Mouse (Mus musculus): ENCODE measurements around the gene Prl7c1. TPM values are rescaled to one million over a fixed set of nuclear protein-coding genes. Genes with fewer than 3 reads are reported as not detected.
"Not testable (repeated sequence)": the region's sequence is repeated elsewhere in the genome, so short reads cannot be mapped to it uniquely, and the experiment has no call there.

Gene Prl7c1
- not detected in 2 replicates for polyA plus RNA-seq (2014; fragmentation: Nextera tagmentation; extraction: Ambion mirVana)

GRCm38 (mm10) chr13:27780704-27781103 is at the start of gene Prl7c1:
Gene Prl7c1, minus strand, starts transcription at chr13:27780804.
- not testable (repeated sequence) for H3K36me3 ChIP-seq (ENCODE audit: control insufficient read depth, insufficient read depth, low read length); ATAC-seq (ENCODE audit: low FRiP score, low TSS enrichment); H3K27ac ChIP-seq (ENCODE audit: low read depth, low read length); H3K4me3 ChIP-seq (ENCODE audit: low read length); H3K9ac ChIP-seq (ENCODE audit: low read depth, low read length); H3K4me2 ChIP-seq (replicated peaks; ENCODE audit: low read depth, low read length); H3K9me3 ChIP-seq (ENCODE audit: control insufficient read depth, low read length); H3K27me3 ChIP-seq (ENCODE audit: control insufficient read depth, insufficient read depth, low read length); H3K4me1 ChIP-seq (ENCODE audit: control insufficient read depth, insufficient read depth, low read length)
- 89% methylated on average over 2 of the region's 3 CpGs for WGBS

- no peak for ATAC-seq (ENCODE audit: low FRiP score, low TSS enrichment)
Measured at GRCm38 (mm10) chr13:27802765-27803164, 22.2 kb upstream of the Prl7c1 start.

GRCm38 (mm10) chr13:27801354-27801753 is 20.8 kb upstream of the Prl7c1 start, which contains the start of gene Prl2a1:
Gene Prl2a1, plus strand, starts transcription at chr13:27801654.
- Histone ChIP-seq H3K27me3 (ENCODE audit: control insufficient read depth, insufficient read depth, low read length) (no peaks in the 10 kb centered on the region), H3K27ac (ENCODE audit: low read depth, low read length) (no peak within 1 kb of the TSS), H3K9ac (ENCODE audit: low read depth, low read length) (no peak within 1 kb of the TSS), H3K4me2 (replicated peaks; ENCODE audit: low read depth, low read length) (no peak within 1 kb of the TSS), H3K36me3 (ENCODE audit: control insufficient read depth, insufficient read depth, low read length) (no peaks in the 10 kb centered on the region), H3K9me3 (ENCODE audit: control insufficient read depth, low read length) (no peaks in the 10 kb centered on the region), H3K4me1 (ENCODE audit: control insufficient read depth, insufficient read depth, low read length) (no peaks in the 10 kb centered on the region), H3K4me3 (ENCODE audit: low read length) (no peak within 1 kb of the TSS)
- no peak for ATAC-seq (ENCODE audit: low FRiP score, low TSS enrichment)
- WGBS = 89% methylated on average over 1 of the region's 1 CpGs

More at GRCm38 (mm10) chr13:27802765-27803164, 22.2 kb upstream of the Prl7c1 start:
- H3K4me3 ChIP-seq (ENCODE audit: low read length) = no peak overlapping the region
- H3K4me1 ChIP-seq (ENCODE audit: control insufficient read depth, insufficient read depth, low read length) = no peaks in the 10 kb centered on the region
- no peaks in the 10 kb centered on the region for H3K27me3 ChIP-seq (ENCODE audit: control insufficient read depth, insufficient read depth, low read length)
- H3K4me2 ChIP-seq (replicated peaks; ENCODE audit: low read depth, low read length) = no peak overlapping the region
- no peaks in the 10 kb centered on the region for H3K36me3 ChIP-seq (ENCODE audit: control insufficient read depth, insufficient read depth, low read length)
- no peak overlapping the region for H3K9ac ChIP-seq (ENCODE audit: low read depth, low read length)
- H3K9me3 ChIP-seq (ENCODE audit: control insufficient read depth, low read length) = no peaks in the 10 kb centered on the region
- no peak overlapping the region for H3K27ac ChIP-seq (ENCODE audit: low read depth, low read length)
- WGBS = 54% methylated on average over 1 of the region's 1 CpGs

- no peak overlapping the region for H3K4me3 ChIP-seq (ENCODE audit: low read length)
- no peak overlapping the region for H3K4me2 ChIP-seq (replicated peaks; ENCODE audit: low read depth, low read length)
- H3K27ac ChIP-seq (ENCODE audit: low read depth, low read length) = no peak overlapping the region
- no peaks in the 10 kb centered on the region for H3K9me3 ChIP-seq (ENCODE audit: control insufficient read depth, low read length)
- no peaks in the 10 kb centered on the region for H3K4me1 ChIP-seq (ENCODE audit: control insufficient read depth, insufficient read depth, low read length)
- H3K9ac ChIP-seq (ENCODE audit: low read depth, low read length) = no peak overlapping the region
- WGBS = 82% methylated on average over 4 of the region's 4 CpGs
- no peaks in the 10 kb centered on the region for H3K27me3 ChIP-seq (ENCODE audit: control insufficient read depth, insufficient read depth, low read length)
- no peak for ATAC-seq (ENCODE audit: low FRiP score, low TSS enrichment)
- H3K36me3 ChIP-seq (ENCODE audit: control insufficient read depth, insufficient read depth, low read length) = no peaks in the 10 kb centered on the region
Measured at GRCm38 (mm10) chr13:27799303-27799702, 18.7 kb upstream of the Prl7c1 start.

- no peaks in the 10 kb centered on the region for H3K27me3 ChIP-seq (ENCODE audit: control insufficient read depth, insufficient read depth, low read length)
- no peaks in the 10 kb centered on the region for H3K9me3 ChIP-seq (ENCODE audit: control insufficient read depth, low read length)
- no peak overlapping the region for H3K4me2 ChIP-seq (replicated peaks; ENCODE audit: low read depth, low read length)
- no peaks in the 10 kb centered on the region for H3K4me1 ChIP-seq (ENCODE audit: control insufficient read depth, insufficient read depth, low read length)
- no peak overlapping the region for H3K9ac ChIP-seq (ENCODE audit: low read depth, low read length)
- 89% methylated on average over 10 of the region's 10 CpGs for WGBS
- ATAC-seq (ENCODE audit: low FRiP score, low TSS enrichment) = no peak
- H3K27ac ChIP-seq (ENCODE audit: low read depth, low read length) = no peak overlapping the region
- H3K36me3 ChIP-seq (ENCODE audit: control insufficient read depth, insufficient read depth, low read length) = no peaks in the 10 kb centered on the region
- H3K4me3 ChIP-seq (ENCODE audit: low read length) = no peak overlapping the region
Measured at GRCm38 (mm10) chr13:27734512-27735186, 46.0 kb downstream of the Prl7c1 start.

- H3K4me2 ChIP-seq (replicated peaks; ENCODE audit: low read depth, low read length); H3K9ac ChIP-seq (ENCODE audit: low read depth, low read length); H3K4me3 ChIP-seq (ENCODE audit: low read length); H3K4me1 ChIP-seq (ENCODE audit: control insufficient read depth, insufficient read depth, low read length); H3K27ac ChIP-seq (ENCODE audit: low read depth, low read length); ATAC-seq (ENCODE audit: low FRiP score, low TSS enrichment); H3K36me3 ChIP-seq (ENCODE audit: control insufficient read depth, insufficient read depth, low read length); H3K27me3 ChIP-seq (ENCODE audit: control insufficient read depth, insufficient read depth, low read length); H3K9me3 ChIP-seq (ENCODE audit: control insufficient read depth, low read length): not testable (repeated sequence)
- WGBS = 82% methylated on average over 5 of the region's 5 CpGs
Measured at GRCm38 (mm10) chr13:27730286-27730959, 50.2 kb downstream of the Prl7c1 start.

GRCm38 (mm10) chr13:27725057-27725456 is 55.5 kb downstream of the Prl7c1 start:
- H3K27me3 ChIP-seq (ENCODE audit: control insufficient read depth, insufficient read depth, low read length); H3K36me3 ChIP-seq (ENCODE audit: control insufficient read depth, insufficient read depth, low read length); H3K9ac ChIP-seq (ENCODE audit: low read depth, low read length); H3K4me3 ChIP-seq (ENCODE audit: low read length); ATAC-seq (ENCODE audit: low FRiP score, low TSS enrichment); H3K4me1 ChIP-seq (ENCODE audit: control insufficient read depth, insufficient read depth, low read length); H3K9me3 ChIP-seq (ENCODE audit: control insufficient read depth, low read length); H3K4me2 ChIP-seq (replicated peaks; ENCODE audit: low read depth, low read length); H3K27ac ChIP-seq (ENCODE audit: low read depth, low read length): not testable (repeated sequence)
- WGBS = 90% methylated on average over 3 of the region's 3 CpGs

Other genes with a start within 250 kb of the Prl7c1 start
- not detected in 2 replicates for gene Prl8a9, start 216.2 kb downstream of the Prl7c1 start, polyA plus RNA-seq (2014; fragmentation: Nextera tagmentation; extraction: Ambion mirVana)
- gene Prl8a1, start 198.6 kb downstream of the Prl7c1 start, polyA plus RNA-seq (2014; fragmentation: Nextera tagmentation; extraction: Ambion mirVana) = not detected in 2 replicates
- not detected in 2 replicates for gene Prl7b1, start 170.2 kb downstream of the Prl7c1 start, polyA plus RNA-seq (2014; fragmentation: Nextera tagmentation; extraction: Ambion mirVana)
- gene Prl7a1, start 138.3 kb downstream of the Prl7c1 start, polyA plus RNA-seq (2014; fragmentation: Nextera tagmentation; extraction: Ambion mirVana) = not detected in 2 replicates
- not detected in 2 replicates for gene Prl7a2, start 112.8 kb downstream of the Prl7c1 start, polyA plus RNA-seq (2014; fragmentation: Nextera tagmentation; extraction: Ambion mirVana)
- not detected in 2 replicates for gene Prl7d1, start 64.1 kb downstream of the Prl7c1 start, polyA plus RNA-seq (2014; fragmentation: Nextera tagmentation; extraction: Ambion mirVana)
- gene Prl2a1, start 20.9 kb upstream of the Prl7c1 start, polyA plus RNA-seq (2014; fragmentation: Nextera tagmentation; extraction: Ambion mirVana) = not detected in 2 replicates
- gene Prl2c1, start 68.5 kb upstream of the Prl7c1 start, polyA plus RNA-seq (2014; fragmentation: Nextera tagmentation; extraction: Ambion mirVana) = not detected in 2 replicates
- gene Prl4a1, start 235.4 kb upstream of the Prl7c1 start, polyA plus RNA-seq (2014; fragmentation: Nextera tagmentation; extraction: Ambion mirVana) = not detected in 2 replicates